Mouse (Mus musculus): ENCODE data around the gene Tmem145. TPM values are rescaled to one million over a fixed set of nuclear protein-coding genes. Genes with fewer than 3 reads are reported as not detected.

Tmem145 gene
- total and polyA plus RNA-seq, 2 experiments from 2014 or later = 88.3 to 106 TPM

- ATAC-seq (no peak), DNase-seq (ENCODE audit: low spot score) (no peak)
- WGBS = 57% methylated on average over 9 of the region's 9 CpGs
- H3K36me3 ChIP-seq (ENCODE audit: insufficient read depth, low read length) = peaks cover 21% of the 10 kb centered on the region; the same call in 1 of the 2 replicates
- H3K9ac ChIP-seq (replicated peaks; ENCODE audit: low read length) = peak overlapping the region; percentile 18; the same call in 1 of the 2 replicates
- no peak for TF ChIP-seq CTCF (IDR thresholded peaks at IDR 0.05; ENCODE audit: low read depth)
- no peak overlapping the region for H3K4me3 ChIP-seq (ENCODE audit: low read length)
- no peaks in the 10 kb centered on the region for H3K9me3 ChIP-seq (ENCODE audit: low read length)
- H3K27me3 ChIP-seq (ENCODE audit: insufficient read depth, low read length) = no peaks in the 10 kb centered on the region
- H3K27ac ChIP-seq = 0 out of 2 replicates have a peak overlapping the region, but pooled peaks have one; percentile 3
- peaks cover 19% of the 10 kb centered on the region for H3K4me1 ChIP-seq (ENCODE audit: insufficient read depth, low read length)
- H3K4me2 ChIP-seq (ENCODE audit: low read depth, low read length) = no peak overlapping the region
Observed at GRCm38 (mm10) chr7:25275555-25276298, 30.2 kb upstream of the Tmem145 start.

- no peak overlapping the region for H3K4me3 ChIP-seq (ENCODE audit: low read length)
- H3K27me3 ChIP-seq (ENCODE audit: insufficient read depth, low read length) = no peaks in the 10 kb centered on the region
- peaks cover 7% of the 10 kb centered on the region; the same call in 1 of the 2 replicates for H3K36me3 ChIP-seq (ENCODE audit: insufficient read depth, low read length)
- no peak for TF ChIP-seq CTCF (IDR thresholded peaks at IDR 0.05; ENCODE audit: low read depth)
- peaks cover 27% of the 10 kb centered on the region for H3K4me1 ChIP-seq (ENCODE audit: insufficient read depth, low read length)
- peak overlapping the region; percentile 99; the same call in 1 of the 2 replicates for H3K27ac ChIP-seq
- no peak for ATAC-seq
- peak overlapping the region; percentile 18; the same call in 1 of the 2 replicates for H3K9ac ChIP-seq (replicated peaks; ENCODE audit: low read length)
- DNase-seq (ENCODE audit: low spot score) = no peak
- H3K9me3 ChIP-seq (ENCODE audit: low read length) = no peaks in the 10 kb centered on the region
- WGBS = 90% methylated on average over 4 of the region's 4 CpGs
- H3K4me2 ChIP-seq (ENCODE audit: low read depth, low read length) = peak overlapping the region; percentile 92
Observed at GRCm38 (mm10) chr7:25277405-25277804, 28.5 kb upstream of the Tmem145 start.

- Histone ChIP-seq H3K27ac (peak overlapping the region; percentile 99), H3K27me3 (ENCODE audit: insufficient read depth, low read length) (no peaks in the 10 kb centered on the region), H3K36me3 (ENCODE audit: insufficient read depth, low read length) (peaks cover 2% of the 10 kb centered on the region; the same call in 1 of the 2 replicates), H3K4me3 (ENCODE audit: low read length) (peak overlapping the region; percentile 54), H3K9me3 (ENCODE audit: low read length) (no peaks in the 10 kb centered on the region), H3K4me1 (ENCODE audit: insufficient read depth, low read length) (peaks cover 27% of the 10 kb centered on the region), H3K4me2 (ENCODE audit: low read depth, low read length) (peak overlapping the region; percentile 92), H3K9ac (replicated peaks; ENCODE audit: low read length) (peak overlapping the region; percentile 75; the same call in 1 of the 2 replicates)
- no peak; the same call in 1 of the 2 replicates for TF ChIP-seq CTCF (IDR thresholded peaks at IDR 0.05; ENCODE audit: low read depth)
- no peak for ATAC-seq
- WGBS = 12% methylated on average over 4 of the region's 4 CpGs
- DNase-seq (ENCODE audit: low spot score) = no peak
Observed at GRCm38 (mm10) chr7:25277998-25278340, 27.9 kb upstream of the Tmem145 start.

GRCm38 (mm10) chr7:25278341-25279075 lies 27.4 kb upstream of the Tmem145 start:
- peaks cover 27% of the 10 kb centered on the region for H3K4me1 ChIP-seq (ENCODE audit: insufficient read depth, low read length)
- peak overlapping the region; percentile 75 for H3K9ac ChIP-seq (replicated peaks; ENCODE audit: low read length)
- under 1% methylated on average over 51 of the region's 60 CpGs for WGBS
- no peaks in the 10 kb centered on the region for H3K36me3 ChIP-seq (ENCODE audit: insufficient read depth, low read length)
- DNase-seq (ENCODE audit: low spot score) = peak; percentile 93
- peak; percentile 74 for ATAC-seq
- peak overlapping the region; percentile 92 for H3K4me2 ChIP-seq (ENCODE audit: low read depth, low read length)
- peak; percentile 70; the same call in 1 of the 2 replicates for TF ChIP-seq CTCF (IDR thresholded peaks at IDR 0.05; ENCODE audit: low read depth)
- peak overlapping the region; percentile 54 for H3K4me3 ChIP-seq (ENCODE audit: low read length)
- H3K9me3 ChIP-seq (ENCODE audit: low read length) = no peaks in the 10 kb centered on the region
- H3K27me3 ChIP-seq (ENCODE audit: insufficient read depth, low read length) = no peaks in the 10 kb centered on the region
- peak overlapping the region; percentile 99 for H3K27ac ChIP-seq

- no peaks in the 10 kb centered on the region for H3K27me3 ChIP-seq (ENCODE audit: insufficient read depth, low read length)
- ATAC-seq = peak; percentile 73
- H3K4me3 ChIP-seq (ENCODE audit: low read length) = peak overlapping the region; percentile 54
- WGBS = under 1% methylated on average over 42 of the region's 49 CpGs
- peak overlapping the region; percentile 92 for H3K4me2 ChIP-seq (ENCODE audit: low read depth, low read length)
- peaks cover 32% of the 10 kb centered on the region for H3K4me1 ChIP-seq (ENCODE audit: insufficient read depth, low read length)
- no peaks in the 10 kb centered on the region for H3K9me3 ChIP-seq (ENCODE audit: low read length)
- H3K27ac ChIP-seq = peak overlapping the region; percentile 99
- peak overlapping the region; percentile 75 for H3K9ac ChIP-seq (replicated peaks; ENCODE audit: low read length)
- peak; percentile 60 for TF ChIP-seq CTCF (IDR thresholded peaks at IDR 0.05; ENCODE audit: low read depth)
- peak; percentile 96 for DNase-seq (ENCODE audit: low spot score)
- H3K36me3 ChIP-seq (ENCODE audit: insufficient read depth, low read length) = no peaks in the 10 kb centered on the region
Observed at GRCm38 (mm10) chr7:25279076-25279860, 26.6 kb upstream of the Tmem145 start.
